Mouse (Mus musculus) erythroblast, embryonic 14.5 days (primary cell): ENCODE data around the gene Supv3l1. TPM values are rescaled to one million over a fixed set of nuclear protein-coding genes. Genes with fewer than 3 reads are reported as not detected.
A peak's percentile ranks its signal among the peaks of the same experiment; 100 is the strongest.
"Not testable (repeated sequence)": the region's sequence is repeated elsewhere in the genome, so short reads cannot be mapped to it uniquely, and the experiment has no call there.

Experiments
- H3K27me3 ChIP-seq: 2 replicates; pipeline ENCODE4 v1.6.1; 2012; ENCODE audit warnings: inconsistent platforms; ENCODE audit not compliant: control insufficient read depth
- H3K36me3 ChIP-seq: 2 replicates; pipeline ENCODE4 v1.6.1; 2012; ENCODE audit warnings: mild to moderate bottlenecking, inconsistent platforms; ENCODE audit not compliant: control insufficient read depth
- H3K4me1 ChIP-seq: 2 replicates; pipeline ENCODE4 v1.6.1; 2012; ENCODE audit warnings: inconsistent platforms; ENCODE audit not compliant: control insufficient read depth
- H3K4me3 ChIP-seq: replicated peaks from 2 replicates; pipeline ENCODE3; 2012; ENCODE audit warnings: moderate library complexity, mild to moderate bottlenecking, inconsistent platforms
- H3K9me3 ChIP-seq: 2 replicates; pipeline ENCODE4 v1.6.1; 2012; ENCODE audit warnings: low read length, inconsistent platforms, mixed read lengths; ENCODE audit not compliant: control insufficient read depth
- GATA1 ChIP-seq: IDR thresholded peaks from 2 replicates; pipeline ENCODE4 v1.6.1; 2012; ENCODE audit warnings: low read length, inconsistent platforms, mixed read lengths
- TAL1 ChIP-seq: IDR thresholded peaks from 3 replicates; pipeline ENCODE4 v1.6.1; 2012; ENCODE audit warnings: low read length, inconsistent platforms, mixed read lengths
- polyA plus RNA-seq: library from polyadenylated mRNA; stranded (reverse); fragments of >175 nt; gene quantifications from 2 replicates; pipeline ENCODE4 v1.2.3, GENCODE M21; 2012

Gene Supv3l1
- polyA plus RNA-seq: 1.4 and 2.5 TPM in 2 replicates

DNA sequence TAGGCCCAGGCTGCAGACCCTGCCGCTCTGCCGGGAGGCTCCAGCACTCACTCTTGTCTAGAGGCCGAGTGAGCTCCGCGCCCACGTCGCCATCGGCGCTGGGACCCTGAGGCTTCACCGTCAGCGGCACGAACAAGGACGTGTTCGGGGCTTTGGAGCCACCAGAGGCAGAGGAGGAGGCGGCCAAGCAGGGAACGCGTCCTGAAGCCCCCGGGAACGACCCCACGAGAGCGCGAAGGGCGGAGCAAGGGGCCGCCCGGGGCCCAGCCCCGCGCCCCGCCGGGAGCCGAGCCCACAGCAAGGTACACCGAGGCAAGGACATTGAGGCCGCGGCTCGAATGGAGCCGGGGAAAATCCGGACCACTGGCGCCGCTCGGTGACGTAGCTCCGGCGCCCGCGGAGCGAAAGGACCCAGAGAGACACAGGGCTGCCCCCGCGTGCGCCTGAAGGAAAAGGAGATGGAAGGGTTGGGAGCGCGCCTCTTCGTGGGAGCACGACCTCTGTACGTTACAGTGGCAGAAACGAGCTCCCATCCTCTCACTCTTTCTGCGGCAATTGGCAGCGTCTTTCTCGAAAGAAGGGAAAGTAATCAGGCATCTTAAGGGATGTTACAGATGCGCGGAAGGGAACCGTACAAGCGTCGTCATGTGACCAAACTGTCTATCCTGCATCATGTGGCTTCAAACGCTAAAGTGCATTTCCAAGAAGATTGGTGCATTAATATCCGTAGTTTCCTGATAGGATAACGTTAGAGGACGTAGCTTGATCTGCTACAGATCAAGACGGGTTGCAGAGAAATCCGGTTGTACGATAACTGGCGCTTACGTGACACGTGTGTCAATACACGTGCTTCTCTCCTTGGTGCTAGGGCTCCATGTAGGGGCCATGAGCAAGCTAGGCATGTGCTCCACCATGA, at the start of gene Supv3l1, which contains the start of gene 4930507D05Rik:
Gene Supv3l1, minus strand, starts transcription at position 375 of the 916 bp plus-strand sequence.
Gene 4930507D05Rik, plus strand, starts transcription at position 126 of the 916 bp plus-strand sequence.
- Histone ChIP-seq H3K4me3 (peak within 1 kb of the TSS; percentile 98), H3K9me3 (no peaks in the 10 kb centered on the region), H3K27me3 (no peaks in the 10 kb centered on the region), H3K4me1 (peaks cover 40% of the 10 kb centered on the region), H3K36me3 (peaks cover 51% of the 10 kb centered on the region)
- TF ChIP-seq GATA1: no peak
- no peak for TF ChIP-seq TAL1

DNA sequence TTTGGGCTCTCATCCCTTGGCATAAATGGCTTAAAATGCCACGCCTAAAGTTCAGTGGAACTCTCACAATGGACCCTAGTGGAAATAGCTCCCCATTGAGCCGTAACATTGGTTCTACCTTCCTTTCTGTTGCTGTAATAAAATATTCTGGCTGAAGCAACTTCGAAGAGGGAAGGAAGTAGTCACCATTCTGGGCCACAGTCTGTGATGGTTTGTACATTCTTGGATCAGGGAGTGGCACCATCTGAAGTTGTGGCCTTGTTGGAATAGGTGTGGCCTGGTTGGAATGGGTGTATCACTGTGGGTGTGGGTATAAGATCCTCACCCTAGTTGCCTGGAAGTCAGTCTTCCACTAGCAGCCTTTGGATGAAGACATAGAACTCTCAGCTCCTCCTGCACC, 42.1 kb upstream of the Supv3l1 start:
- peaks cover 31% of the 10 kb centered on the region for H3K4me1 ChIP-seq

DNA sequence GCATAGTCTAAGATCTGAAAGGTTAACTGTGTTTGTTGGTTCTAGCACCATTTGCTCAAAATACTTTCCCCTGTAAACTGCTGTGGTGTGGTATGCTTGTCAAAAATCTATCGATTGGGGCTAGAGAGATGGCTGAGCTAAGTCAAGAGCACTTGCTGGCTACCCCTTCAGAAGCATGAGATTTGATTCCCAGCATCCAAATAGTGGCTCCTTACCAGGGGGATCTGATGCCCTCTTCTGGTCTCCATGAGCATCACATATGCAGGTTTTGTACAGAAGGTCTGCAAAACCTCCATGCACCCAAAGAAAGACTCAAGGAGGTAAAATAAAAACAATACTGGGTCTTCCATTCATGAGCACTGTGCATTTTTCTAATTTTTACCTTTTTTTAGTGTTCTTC, 38.7 kb upstream of the Supv3l1 start:
- TF ChIP-seq TAL1 (no peak), GATA1 (no peak)
- no peaks in the 10 kb centered on the region for H3K27me3 ChIP-seq
- H3K36me3 ChIP-seq: peaks cover 4% of the 10 kb centered on the region
- no peaks in the 10 kb centered on the region for H3K9me3 ChIP-seq
- H3K4me3 ChIP-seq: no peak overlapping the region
- peaks cover 49% of the 10 kb centered on the region for H3K4me1 ChIP-seq

More for the DNA sequence above, 42.1 kb upstream of the Supv3l1 start:
- not testable (repeated sequence) for H3K36me3 ChIP-seq, H3K9me3 ChIP-seq, H3K4me3 ChIP-seq, H3K27me3 ChIP-seq

DNA sequence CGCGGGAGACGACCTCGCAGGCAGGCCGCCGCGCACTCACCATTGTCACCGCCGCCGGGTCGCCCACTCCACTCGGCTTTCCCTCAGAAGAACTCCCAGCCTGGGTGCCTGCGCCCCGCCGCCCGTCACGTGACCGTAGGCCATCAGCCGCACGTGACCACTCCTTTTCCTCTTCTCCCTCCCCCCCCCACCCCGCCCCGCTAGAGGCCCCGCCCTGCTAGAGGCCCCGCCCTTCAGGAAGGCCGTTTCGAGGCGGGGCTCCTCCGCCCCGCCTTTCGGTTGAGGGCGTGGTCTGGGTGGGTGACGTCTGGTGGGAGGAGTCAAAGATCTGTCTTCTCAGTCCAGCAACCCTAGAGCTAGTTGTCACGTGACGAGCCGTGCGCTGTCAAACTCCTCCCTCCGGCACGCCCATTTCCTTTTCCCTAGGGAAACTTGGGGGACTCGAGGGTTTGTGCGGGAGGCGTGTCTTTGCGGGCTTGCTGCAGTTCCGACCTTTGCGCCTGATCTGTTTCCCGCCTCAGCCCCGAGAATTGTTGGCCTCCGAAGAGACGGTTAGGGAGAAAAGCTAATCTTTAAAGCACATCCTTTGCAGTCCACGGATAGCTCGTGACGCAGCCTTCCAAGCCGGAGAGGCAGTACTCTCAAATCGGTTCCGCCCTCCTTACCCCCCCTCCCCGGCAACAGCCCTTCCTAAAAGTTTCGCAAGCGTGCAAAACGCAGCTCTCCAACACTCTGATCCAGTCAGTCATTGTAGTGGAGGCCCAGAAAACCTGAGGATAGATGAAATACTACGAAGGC, 37.3 kb upstream of the Supv3l1 start, which contains the start of gene Vps26a:
Gene Vps26a, minus strand, starts transcription at position 188 of the 798 bp plus-strand sequence.
- no peaks in the 10 kb centered on the region for H3K9me3 ChIP-seq
- H3K36me3 ChIP-seq: peaks cover 4% of the 10 kb centered on the region
- TF ChIP-seq GATA1: no peak
- TF ChIP-seq TAL1: no peak
- peaks cover 50% of the 10 kb centered on the region for H3K4me1 ChIP-seq
- H3K4me3 ChIP-seq: peak within 1 kb of the TSS; percentile 74
- H3K27me3 ChIP-seq: no peaks in the 10 kb centered on the region

DNA sequence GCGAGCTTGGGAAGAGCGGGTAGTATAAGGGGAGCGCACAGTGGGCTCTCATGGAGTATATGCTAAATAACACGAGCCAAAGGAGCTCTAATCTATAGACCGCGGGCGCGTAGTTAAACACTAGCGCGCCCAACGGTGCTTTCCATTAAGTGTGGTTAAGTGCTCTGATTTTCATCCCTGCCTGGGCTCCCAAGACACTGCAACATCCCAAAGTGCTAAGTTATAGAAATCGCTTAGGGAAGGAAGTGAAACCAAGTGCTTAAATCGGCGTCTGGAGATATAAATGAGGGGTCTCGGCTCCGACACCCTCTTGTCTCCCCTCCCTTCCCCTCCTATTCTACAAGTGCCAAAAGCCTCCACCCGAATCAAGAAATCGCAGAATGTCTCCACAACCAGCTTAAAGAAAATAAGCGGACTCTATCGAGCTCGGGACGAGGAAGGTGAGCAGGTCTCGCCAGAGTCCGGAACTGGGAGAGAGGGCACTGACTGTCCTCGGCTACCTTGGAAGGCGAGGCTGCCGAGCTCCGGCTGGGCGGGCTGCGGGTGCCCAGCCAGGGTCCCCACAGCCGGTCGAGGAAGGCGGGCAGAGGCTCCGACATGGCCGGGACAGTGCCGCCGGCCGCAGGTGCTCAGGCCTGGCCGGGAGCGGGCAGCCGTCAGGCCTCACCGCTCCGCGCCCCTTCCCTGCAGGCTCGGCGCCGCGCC, 36.5 kb upstream of the Supv3l1 start:
- Histone ChIP-seq H3K9me3 (no peaks in the 10 kb centered on the region), H3K4me3 (peak overlapping the region; percentile 74), H3K36me3 (peaks cover 4% of the 10 kb centered on the region), H3K27me3 (no peaks in the 10 kb centered on the region), H3K4me1 (peaks cover 45% of the 10 kb centered on the region)
- TF ChIP-seq TAL1 (no peak), GATA1 (no peak)

DNA sequence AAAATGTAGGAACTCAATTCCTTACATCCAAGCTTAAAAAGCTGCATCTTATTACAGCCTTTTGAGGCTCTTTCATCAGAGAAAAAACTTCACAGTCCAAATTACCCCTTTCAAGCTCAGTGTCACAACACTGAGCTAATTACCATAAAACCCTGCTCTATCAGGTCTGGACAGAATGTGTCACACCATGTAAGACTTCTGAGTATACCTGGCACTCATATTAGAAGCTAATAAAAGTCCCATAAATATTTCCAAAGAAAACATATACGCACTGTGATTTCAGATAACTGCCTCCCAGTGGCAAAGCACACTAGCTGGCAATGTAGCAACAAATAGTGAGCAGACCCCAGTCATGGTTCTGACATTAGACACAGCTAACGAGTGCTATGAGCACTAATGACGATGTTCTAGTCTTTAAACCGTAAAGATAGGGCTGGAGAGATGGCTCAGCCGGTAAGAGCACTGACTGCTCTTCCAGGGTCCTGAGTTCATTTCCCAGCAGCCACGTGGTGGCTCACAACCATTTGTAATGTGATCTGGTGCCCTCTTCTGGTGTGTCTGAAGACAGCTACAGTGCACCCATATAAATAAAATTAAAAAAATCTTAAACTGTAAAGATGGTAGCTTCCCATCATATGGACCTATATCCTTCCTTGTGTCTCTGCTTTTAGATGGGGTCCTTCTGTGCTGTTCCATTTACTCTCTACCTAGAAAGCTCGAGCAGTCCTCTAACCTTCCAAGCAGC, 31.7 kb upstream of the Supv3l1 start:
- Histone ChIP-seq H3K27me3 (no peaks in the 10 kb centered on the region), H3K9me3 (no peaks in the 10 kb centered on the region), H3K36me3 (peaks cover 31% of the 10 kb centered on the region), H3K4me1 (peaks cover 33% of the 10 kb centered on the region), H3K4me3 (no peak overlapping the region)
- TF ChIP-seq GATA1 (no peak), TAL1 (no peak)

DNA sequence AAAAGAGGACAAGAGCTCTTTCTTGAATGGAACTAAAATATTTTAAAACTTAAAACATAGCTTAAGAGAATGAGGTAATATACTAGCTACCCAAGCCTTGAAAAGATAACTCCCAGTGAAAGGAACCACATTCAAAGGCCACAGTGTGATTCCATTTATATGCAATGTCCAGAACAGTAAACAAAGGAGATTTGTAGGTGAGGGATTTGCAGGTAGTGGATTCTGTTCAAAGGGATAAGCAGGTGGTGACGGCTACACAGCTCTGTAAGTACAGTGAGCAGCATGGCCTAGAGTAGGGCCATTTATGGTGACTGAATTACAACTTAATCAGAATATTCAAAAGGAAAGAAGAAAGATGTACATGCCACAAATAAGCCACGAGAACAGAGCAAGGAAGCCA, 27.4 kb upstream of the Supv3l1 start:
- H3K27me3 ChIP-seq: no peaks in the 10 kb centered on the region
- no peaks in the 10 kb centered on the region for H3K9me3 ChIP-seq
- peaks cover 46% of the 10 kb centered on the region for H3K36me3 ChIP-seq
- no peak overlapping the region for H3K4me3 ChIP-seq
- no peak for TF ChIP-seq GATA1
- TF ChIP-seq TAL1: no peak
- H3K4me1 ChIP-seq: peaks cover 12% of the 10 kb centered on the region

DNA sequence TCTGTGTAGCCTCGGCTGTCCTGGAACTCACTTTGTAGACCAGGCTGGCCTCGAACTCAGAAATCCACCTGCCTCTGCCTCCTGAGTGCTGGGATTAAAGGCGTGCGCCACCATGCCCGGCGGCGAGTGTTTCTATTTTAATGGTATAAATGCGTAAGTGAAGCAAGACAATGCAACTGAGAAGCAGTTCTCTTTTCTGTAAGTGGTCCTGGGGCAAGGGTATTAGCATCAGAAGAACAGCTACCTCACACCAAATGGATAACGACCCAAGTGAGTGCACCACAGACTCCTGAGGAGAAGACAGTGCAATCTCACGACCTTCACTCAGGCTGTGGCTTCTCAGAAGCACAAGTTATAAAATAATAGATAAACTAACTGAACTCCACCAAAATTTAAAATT, 25.4 kb upstream of the Supv3l1 start:
- peaks cover 55% of the 10 kb centered on the region for H3K36me3 ChIP-seq
- TF ChIP-seq GATA1: no peak
- TF ChIP-seq TAL1: no peak
- H3K27me3 ChIP-seq: no peaks in the 10 kb centered on the region
- H3K4me3 ChIP-seq: no peak overlapping the region
- no peaks in the 10 kb centered on the region for H3K9me3 ChIP-seq
- H3K4me1 ChIP-seq: peaks cover 7% of the 10 kb centered on the region
